Mouse (Mus musculus) left cerebral cortex, adult 8-10 months (tissue): ENCODE measurements around the gene Uevld. TPM values are rescaled to one million over a fixed set of nuclear protein-coding genes. Genes with fewer than 3 reads are reported as not detected.
"Not testable (repeated sequence)": the region's sequence is repeated elsewhere in the genome, so short reads cannot be mapped to it uniquely, and the experiment has no call there.

ENCODE experiments used
- DNase-seq, 2 experiments: peaks; one replicate each; pipeline ENCODE4 v3.0.0; 2022; ENCODE audit warnings: low spot score in 2 of 2
- total RNA-seq, 4 experiments: library from RNA; stranded (reverse); gene quantifications; 2 replicates each; pipeline ENCODE4 v1.2.4; 2022

Gene Uevld
- 10 to 100 TPM; 11.0 to 20.4 (median 19.1) TPM for total RNA-seq

GRCm38 (mm10) chr7:46957831-46958691, at the start of gene Uevld:
Gene Uevld (minus strand): TSS chr7:46958527.
- peak; percentile 90 for DNase-seq

DNA sequence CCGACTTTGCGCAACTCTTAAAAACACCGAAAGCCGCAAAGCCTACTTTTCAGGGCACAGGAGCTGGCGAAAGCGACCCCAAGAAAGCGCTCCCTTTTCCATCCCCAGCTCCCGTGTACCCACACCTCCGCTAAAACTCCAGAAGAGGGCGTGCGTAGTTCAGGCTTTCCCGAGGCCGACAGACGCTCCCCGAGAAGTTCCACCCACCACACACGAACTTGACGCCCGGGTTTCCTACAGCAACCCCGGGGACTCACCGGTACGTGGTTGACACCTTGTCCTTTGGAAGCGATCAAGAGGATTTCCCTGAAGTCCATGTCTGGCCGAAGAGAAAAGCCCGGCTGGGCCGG, 49.5 kb upstream of the Uevld start:
- DNase-seq: no peak

GRCm38 (mm10) chr7:47007109-47007780, 48.9 kb upstream of the Uevld start:
- DNase-seq: no peak

DNA sequence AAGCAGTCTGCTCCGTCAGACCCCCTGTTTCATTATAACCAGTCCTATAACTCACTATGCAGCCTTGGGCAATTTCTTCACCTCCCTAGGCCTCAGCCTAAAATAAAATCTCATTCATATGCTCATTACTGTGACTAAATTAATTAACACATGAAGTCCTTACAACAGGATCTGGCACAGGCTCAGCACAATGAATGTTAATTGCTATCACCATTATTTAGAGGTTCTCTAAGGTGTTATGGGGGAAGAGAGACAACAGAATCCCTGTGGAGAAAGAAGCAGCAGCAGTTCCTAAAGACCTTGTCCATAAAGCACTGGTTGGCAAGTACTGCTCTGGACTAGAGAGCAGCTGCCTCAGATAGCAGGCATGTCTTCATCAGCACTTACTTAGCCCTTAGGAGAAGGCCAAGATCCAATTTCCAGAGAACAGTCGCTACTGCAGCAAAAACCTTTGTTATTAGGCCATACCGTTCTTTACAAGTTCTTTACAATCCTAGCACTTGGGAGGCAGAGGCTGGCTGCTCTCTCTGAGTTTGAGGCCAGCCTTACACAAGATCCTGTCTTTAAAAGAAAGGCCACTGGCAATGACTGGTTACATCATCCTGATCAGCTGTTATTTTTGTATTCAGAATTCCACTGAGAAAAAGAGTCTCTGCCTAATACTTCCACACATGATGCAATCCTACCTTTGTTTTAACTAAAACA, 45.2 kb upstream of the Uevld start:
- no peak for DNase-seq

DNA sequence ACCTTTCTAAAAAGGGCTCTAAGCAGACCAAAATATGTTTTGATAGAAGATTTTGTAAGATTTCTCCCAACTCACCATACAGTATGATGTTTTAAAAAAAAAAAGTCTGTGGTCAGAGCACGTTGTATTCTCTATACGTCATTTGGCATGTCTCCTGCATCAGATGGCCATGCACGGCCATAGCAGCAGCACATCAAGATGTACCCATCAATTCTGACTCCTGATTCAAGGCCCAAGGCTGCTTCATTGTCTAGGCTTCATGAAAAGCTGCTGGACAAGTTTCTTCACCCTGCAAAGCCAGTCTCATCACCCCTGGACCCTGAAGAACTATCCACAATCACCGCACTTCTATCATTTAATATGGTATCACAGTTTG, 43.6 kb upstream of the Uevld start:
- DNase-seq: no peak

DNA sequence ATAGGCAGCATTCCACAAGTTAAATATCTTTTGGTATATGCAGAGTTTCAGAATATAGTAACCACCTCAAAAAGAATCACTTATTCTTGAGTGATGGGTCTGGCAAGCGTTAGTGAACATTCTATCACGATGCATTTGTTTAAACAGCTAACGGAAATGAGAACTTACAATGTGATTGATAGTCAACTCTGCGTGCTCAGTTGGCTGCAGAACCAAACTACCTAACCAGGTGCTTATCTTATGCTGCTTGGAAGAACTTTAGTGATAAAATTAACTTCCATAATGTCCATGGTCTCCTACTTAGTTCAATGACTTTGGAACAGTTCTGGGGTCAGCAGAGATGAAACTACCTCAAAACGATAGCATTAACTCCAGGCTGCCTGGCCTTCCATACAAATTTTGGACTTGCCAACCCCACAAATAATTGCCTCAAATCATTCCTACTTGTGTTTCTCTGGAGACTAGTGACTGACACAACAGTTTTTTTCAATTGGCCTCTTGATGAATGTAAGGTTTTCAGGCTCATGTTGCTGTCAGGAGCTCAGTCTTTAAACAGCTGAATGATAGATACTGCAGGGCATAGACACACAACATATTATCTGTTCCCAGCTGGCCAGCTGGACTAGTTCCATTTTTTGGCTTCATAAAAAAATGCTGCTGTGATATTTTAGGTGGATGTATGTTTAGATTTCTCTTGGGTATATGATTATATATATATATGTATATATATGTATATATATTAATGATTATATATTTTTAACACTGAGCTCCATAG, 43.0 kb upstream of the Uevld start:
- DNase-seq: no peak

DNA sequence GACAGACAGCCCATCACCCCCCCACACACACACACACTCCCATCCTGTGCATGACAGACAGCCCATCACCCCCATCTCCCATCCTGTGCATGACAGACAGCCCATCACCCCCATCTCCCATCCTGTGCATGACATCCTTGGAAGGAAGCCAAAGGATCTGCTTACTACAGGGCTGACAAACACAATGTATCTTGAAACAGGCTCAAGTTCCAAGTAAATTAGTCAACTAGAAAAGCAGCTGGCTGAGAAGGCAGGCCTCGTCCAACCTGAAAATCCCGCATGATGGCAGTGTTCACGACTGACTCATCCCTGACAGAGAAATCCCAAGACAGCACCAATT, 42.3 kb upstream of the Uevld start:
- no peak for DNase-seq

DNA sequence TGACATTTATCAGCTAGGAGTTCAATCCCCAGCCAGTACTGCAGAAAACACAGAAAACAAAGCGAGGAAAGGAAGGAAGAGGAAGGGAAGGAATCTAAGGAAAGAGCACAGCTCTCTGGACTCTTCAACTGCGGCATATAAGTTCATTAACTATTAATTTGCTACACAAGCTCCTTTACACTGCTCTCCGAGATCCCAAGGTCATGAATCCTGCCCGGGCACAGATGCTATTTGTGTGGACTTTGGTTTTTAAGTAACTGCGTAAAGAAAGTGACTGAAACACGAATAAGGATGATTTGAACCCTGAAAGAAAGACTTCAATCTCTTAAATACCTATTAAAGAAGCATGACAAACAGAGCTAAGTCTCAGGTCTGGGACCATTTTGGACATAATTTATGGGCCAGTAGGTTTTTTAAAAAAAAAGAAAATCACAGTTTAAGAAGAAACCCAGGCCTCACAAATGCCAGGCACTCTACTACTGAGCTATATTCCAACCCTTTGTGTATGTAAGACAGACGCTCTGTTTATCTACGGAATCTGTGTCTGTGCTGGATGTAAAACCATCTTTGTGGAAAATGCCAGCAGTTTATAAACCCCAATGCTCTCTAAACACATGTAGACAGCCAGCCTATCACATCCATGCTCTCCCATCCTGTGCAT, 41.8 kb upstream of the Uevld start:
- no peak for DNase-seq

DNA sequence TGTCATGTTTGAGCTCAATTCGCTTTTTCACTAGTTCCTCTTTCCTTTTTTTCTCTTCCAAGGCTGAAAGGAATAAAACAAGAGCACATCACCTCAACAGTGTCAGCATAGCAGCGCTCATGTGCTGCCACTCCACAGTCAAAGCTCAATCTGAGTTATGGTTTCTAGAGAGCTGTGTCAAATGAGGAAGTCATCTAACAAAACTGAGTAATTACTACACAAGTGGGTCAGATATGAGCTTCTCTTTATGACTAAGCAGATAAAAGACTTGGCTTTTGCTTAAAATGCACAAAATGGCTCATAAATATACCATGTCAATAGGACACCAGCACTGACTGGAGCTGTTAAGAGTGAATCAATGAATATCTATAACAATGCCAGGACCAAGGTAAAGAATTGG, 40.6 kb upstream of the Uevld start:
- DNase-seq: no peak

GRCm38 (mm10) chr7:46997644-46998395, 39.5 kb upstream of the Uevld start:
- DNase-seq: no peak

DNA sequence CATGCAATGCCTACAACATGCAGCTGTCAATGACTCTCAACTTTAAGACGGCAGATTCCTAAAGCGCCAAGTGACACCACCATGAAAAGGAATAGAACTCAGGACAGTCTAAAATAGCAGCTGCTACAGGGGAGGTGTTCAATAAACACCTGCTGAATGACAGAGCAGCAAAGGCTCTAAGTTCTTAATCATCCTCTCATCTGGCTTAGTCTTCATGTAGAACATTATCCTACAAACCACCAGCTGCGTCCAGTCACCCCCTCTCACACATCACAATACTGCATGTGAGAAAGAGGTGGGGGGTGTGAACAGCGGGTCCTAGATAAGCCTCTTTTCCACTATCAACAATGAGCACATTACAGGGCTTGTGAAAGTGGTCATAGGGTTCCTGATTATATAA, 38.7 kb upstream of the Uevld start:
- DNase-seq: no peak

GRCm38 (mm10) chr7:46995558-46995957, 37.2 kb upstream of the Uevld start:
- DNase-seq: no peak

DNA sequence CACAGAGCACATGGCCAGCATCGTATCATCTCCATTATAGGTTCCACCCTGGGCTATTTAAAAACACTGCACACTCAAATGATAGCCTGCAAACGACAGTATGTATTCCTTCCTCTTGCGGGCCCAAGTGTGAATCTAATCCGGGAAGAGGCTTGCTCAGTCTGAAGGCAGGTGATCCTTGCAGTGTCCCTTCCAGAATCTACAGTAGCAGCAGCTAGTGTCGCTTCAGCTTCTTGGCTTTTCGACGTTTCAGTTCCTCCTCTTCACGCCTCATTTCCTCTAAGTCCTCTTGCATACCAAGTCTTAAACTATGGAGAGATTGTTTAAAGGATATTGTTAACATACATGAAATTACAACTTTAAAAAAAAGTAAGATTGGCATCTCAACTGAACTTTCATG, 34.8 kb upstream of the Uevld start:
- DNase-seq: no peak

DNA sequence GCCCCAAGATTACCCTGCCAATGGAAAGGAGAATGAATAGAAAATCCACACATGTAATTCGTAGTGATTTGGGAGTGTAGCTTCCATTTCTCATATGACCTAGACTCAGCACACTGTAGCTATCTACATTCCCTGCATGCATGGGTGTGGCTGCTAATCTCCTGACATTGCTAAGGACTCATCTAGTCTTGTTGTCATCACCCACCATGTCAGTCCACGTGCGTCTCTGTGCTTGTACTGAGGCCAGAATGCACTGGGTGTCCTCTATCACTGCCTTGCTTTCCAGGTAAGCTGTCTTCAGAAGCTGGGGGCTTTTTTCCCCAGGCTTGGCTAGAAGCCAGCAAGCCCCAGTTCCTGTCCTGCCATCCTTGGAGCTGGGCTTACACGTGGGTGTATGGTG, 31.1 kb upstream of the Uevld start:
- not testable (repeated sequence) for DNase-seq

DNA sequence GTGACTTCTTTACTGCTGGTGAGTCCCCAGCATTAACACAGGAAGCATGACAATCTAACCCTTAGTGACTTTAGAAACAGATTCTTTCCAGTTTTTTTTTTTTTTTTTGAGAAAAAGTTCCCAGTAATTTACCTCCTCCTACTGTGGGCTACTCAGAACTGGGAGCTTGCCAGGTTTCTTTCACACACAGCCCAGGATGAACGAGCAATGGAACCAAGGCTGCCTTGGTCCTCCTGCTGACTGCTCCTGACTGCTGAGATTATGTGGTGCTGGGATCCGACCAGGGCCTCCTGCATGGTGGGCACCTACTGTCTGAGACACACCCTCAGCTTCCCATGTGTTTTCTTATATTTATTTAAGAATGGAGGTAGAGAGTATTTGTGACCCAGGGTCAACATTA, 28.7 kb upstream of the Uevld start:
- DNase-seq: no peak

DNA sequence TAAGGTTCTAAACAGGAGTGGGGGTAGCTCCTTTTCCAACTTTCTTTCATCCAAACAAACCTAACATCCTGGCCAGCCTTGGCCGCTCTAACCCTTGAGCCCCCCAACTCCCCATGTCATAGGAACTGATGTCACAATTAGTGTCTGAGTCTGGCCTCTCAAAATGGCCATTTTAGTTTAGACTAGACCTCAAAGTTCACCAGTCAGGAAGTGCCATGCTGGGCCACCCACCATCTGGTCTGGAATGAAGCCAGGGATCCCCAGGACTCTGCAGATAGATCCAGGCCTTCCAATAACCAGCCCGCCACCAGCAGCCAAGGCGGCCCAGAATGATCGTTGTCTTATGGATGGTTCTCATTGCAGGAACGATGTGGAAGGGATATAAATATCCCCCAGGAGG, 28.3 kb upstream of the Uevld start:
- DNase-seq: no peak

DNA sequence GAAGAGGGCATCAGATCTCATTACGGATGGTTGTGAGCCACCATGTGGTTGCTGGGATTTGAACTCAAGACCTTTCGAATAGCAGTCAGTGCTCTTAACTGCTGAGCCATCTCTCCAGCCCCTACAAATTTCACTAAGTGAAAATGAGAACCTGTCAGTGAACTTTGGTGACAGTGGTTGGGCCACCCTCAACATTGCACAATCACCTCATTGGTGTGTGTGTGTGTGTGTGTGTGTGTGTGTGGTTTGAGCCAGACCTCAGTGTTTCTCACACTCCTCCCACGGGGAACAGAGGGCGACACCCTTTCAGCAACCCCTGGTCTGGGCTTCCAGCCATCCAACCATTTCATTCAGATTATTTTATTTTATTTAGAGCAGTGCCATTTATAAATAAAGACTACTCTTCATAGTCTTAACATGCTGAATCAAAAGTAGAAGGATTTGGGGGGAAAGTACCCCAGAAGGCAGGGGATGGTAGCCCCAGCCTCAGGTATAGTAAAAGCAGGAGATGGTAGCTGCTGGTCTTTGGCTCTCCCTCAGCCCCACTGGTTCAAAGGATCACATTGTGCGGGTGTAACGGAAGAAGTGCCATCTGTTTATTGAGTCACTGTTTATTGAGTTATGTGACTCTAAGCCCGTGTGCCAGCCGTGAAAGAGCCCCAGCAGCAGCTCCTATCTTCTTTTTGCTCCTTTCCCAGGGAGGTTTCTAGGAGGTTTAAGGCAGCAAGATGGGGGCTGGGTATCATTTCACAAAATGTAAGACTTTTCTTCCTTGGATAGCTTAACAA, 27.6 kb upstream of the Uevld start:
- no peak for DNase-seq

GRCm38 (mm10) chr7:46983280-46983679, 25.0 kb upstream of the Uevld start, which contains the start of gene Gm9999:
Gene Gm9999 (plus strand): TSS chr7:46983580.
- no peak for DNase-seq

DNA sequence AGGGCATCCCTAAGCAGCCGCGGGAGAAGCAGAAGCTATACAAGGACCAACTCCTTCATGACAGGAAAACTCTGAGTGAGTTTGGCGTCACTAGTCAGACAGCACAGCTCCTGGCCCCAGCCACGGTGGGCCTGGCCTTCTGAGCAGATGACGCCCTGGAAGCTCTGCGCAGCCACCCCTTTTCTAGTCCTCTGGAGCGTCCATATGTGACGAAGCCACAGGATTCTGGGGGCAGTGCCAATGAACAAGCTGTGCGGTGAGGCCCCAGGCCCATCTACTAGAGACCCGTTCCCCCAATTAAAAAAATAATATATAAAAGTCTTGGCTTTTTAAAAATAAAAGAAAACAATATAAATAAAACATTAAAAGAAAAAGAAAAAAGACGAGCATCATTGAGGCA, 17.1 kb upstream of the Uevld start:
- DNase-seq: no peak

DNA sequence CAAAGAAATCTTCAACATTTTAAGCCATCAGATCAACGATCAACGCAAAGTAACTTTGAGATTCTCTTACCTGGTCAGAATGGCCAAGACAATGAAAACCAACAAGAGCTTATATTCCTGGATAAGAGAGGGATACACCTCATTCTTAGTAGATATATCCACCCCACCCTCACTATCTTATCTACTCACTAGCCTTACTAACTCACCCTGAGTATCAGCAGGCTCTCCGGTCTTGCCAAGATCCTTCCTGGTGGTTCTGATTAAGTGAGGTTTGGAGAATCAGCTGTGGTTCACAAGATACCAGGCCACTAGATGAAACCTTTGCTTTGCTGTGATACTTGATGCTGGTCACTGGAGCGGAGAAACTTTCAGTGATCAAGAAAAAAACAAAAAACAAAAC, 16.3 kb upstream of the Uevld start:
- DNase-seq: no peak
